Mouse (Mus musculus) CH12.LX (cell line): ENCODE results near the gene Cdh22. TPM values are rescaled to one million over a fixed set of nuclear protein-coding genes. Genes with fewer than 3 reads are reported as not detected.

Source experiments
- DNase-seq: peaks from one replicate; pipeline ENCODE4 v3.0.0-alpha.2; 2013; ENCODE audit errors: extremely low read depth
- H3K27ac ChIP-seq: 2 replicates; pipeline ENCODE4 v1.5.1; 2012; ENCODE audit warnings: low read depth, mild to moderate bottlenecking, control low read depth, moderate library complexity; ENCODE audit not compliant: insufficient read depth
- H3K27me3 ChIP-seq: replicated peaks from 2 replicates; pipeline ENCODE3; 2012; ENCODE audit warnings: inconsistent platforms
- H3K36me3 ChIP-seq, 2 experiments: replicated peaks in 1 of 2; 2 replicates each; pipeline versions ENCODE3 to v1.6.1; 2012; ENCODE audit warnings: inconsistent platforms in 1 of 2, low read length in 1 of 2, mild to moderate bottlenecking in 1 of 2, mixed read lengths in 1 of 2, moderate library complexity in 1 of 2; ENCODE audit not compliant: control insufficient read depth in 1 of 2, insufficient read depth in 1 of 2
- H3K4me1 ChIP-seq, 2 experiments: 2 replicates each; pipeline ENCODE4 v1.6.1; 2012; ENCODE audit warnings: inconsistent platforms in 1 of 2, moderate library complexity in 1 of 2; ENCODE audit not compliant: insufficient read depth in 2 of 2, control insufficient read depth in 1 of 2
- H3K4me2 ChIP-seq: 2 replicates; pipeline ENCODE4 v1.6.1; 2012; ENCODE audit warnings: low read depth, mild to moderate bottlenecking, control low read depth; ENCODE audit not compliant: poor library complexity, insufficient read depth, severe bottlenecking
- H3K4me3 ChIP-seq, 3 experiments: fragments of 150-350 bp in 1 of 3; sonication (generic) in 1 of 3; replicated peaks in 1 of 3; 2 replicates each; pipeline versions ENCODE3 to v1.5.1; 2011 to 2012; ENCODE audit warnings: low read depth in 2 of 3, low read length in 2 of 3, mild to moderate bottlenecking in 2 of 3, moderate library complexity in 2 of 3, control low read depth in 1 of 3, improper control_type of control experiment in 1 of 3, inconsistent platforms in 1 of 3, mixed read lengths in 1 of 3; ENCODE audit not compliant: poor library complexity in 1 of 3
- H3K79me2 ChIP-seq: replicated peaks from 2 replicates; pipeline ENCODE4 v1.6.1; 2012; ENCODE audit warnings: mild to moderate bottlenecking, moderate library complexity; ENCODE audit not compliant: control insufficient read depth, poor library complexity, insufficient read depth, severe bottlenecking; ENCODE audit errors: extremely low read depth
- H3K9ac ChIP-seq: 2 replicates; pipeline ENCODE4 v1.6.1; 2012; ENCODE audit warnings: low read depth, mild to moderate bottlenecking, control low read depth, moderate library complexity; ENCODE audit not compliant: insufficient read depth
- H3K9me3 ChIP-seq: replicated peaks from 2 replicates; pipeline ENCODE3; 2012; ENCODE audit warnings: low read length, inconsistent platforms, mixed read lengths
- BHLHE40 ChIP-seq: IDR thresholded peaks from 2 replicates; pipeline ENCODE4 v1.6.1; 2011; ENCODE audit warnings: mild to moderate bottlenecking, low read depth, low read length, improper control_type of control experiment
- CHD2 ChIP-seq: IDR thresholded peaks from 2 replicates; pipeline ENCODE4 v1.6.1; 2011; ENCODE audit warnings: low read length, improper control_type of control experiment
- CTCF ChIP-seq, 2 experiments: IDR thresholded peaks in 1 of 2; conservative IDR thresholded peaks in 1 of 2; 2 replicates each; pipeline ENCODE4 v1.5.1; 2011 to 2012; ENCODE audit warnings: low read depth in 2 of 2, low read length in 2 of 2, improper control_type of control experiment in 1 of 2, inconsistent platforms in 1 of 2, mild to moderate bottlenecking in 1 of 2, moderate library complexity in 1 of 2
- ELF1 ChIP-seq: IDR thresholded peaks from 2 replicates; pipeline ENCODE4 v1.6.1; 2014; ENCODE audit warnings: low read depth, mild to moderate bottlenecking, inconsistent platforms, low read length, improper control_type of control experiment
- EP300 ChIP-seq: IDR thresholded peaks from 2 replicates; pipeline ENCODE4 v1.6.1; 2011; ENCODE audit warnings: low read length, improper control_type of control experiment
- HCFC1 ChIP-seq: IDR thresholded peaks from 2 replicates; pipeline ENCODE4 v1.6.1; 2012; ENCODE audit warnings: low read depth, mild to moderate bottlenecking, inconsistent platforms, low read length, improper control_type of control experiment
- JUND ChIP-seq: conservative IDR thresholded peaks from 2 replicates; pipeline ENCODE4 v1.6.1; 2011; ENCODE audit warnings: low read depth, low read length, improper control_type of control experiment
- KAT2A ChIP-seq: IDR thresholded peaks from 2 replicates; pipeline ENCODE4 v1.6.1; 2012; ENCODE audit warnings: low read length, improper control_type of control experiment, inconsistent platforms; ENCODE audit not compliant: insufficient replicate concordance
- MAFK ChIP-seq: IDR thresholded peaks from 2 replicates; pipeline ENCODE4 v1.6.1; 2011; ENCODE audit warnings: low read length, improper control_type of control experiment; ENCODE audit not compliant: insufficient replicate concordance
- MAX ChIP-seq: IDR thresholded peaks from 2 replicates; pipeline ENCODE4 v1.6.1; 2011; ENCODE audit warnings: low read length, improper control_type of control experiment
- MXI1 ChIP-seq: IDR thresholded peaks from 2 replicates; pipeline ENCODE4 v1.6.1; 2011; ENCODE audit warnings: mild to moderate bottlenecking, low read depth, low read length, improper control_type of control experiment
- MYC ChIP-seq: IDR thresholded peaks from 2 replicates; pipeline ENCODE4 v1.6.1; 2011; ENCODE audit warnings: low read depth, mild to moderate bottlenecking, improper control_type of control experiment, low read length
- NRF1 ChIP-seq: IDR thresholded peaks from 2 replicates; pipeline ENCODE4 v1.6.1; 2014; ENCODE audit warnings: low read depth, mild to moderate bottlenecking, inconsistent platforms, low read length, improper control_type of control experiment, moderate library complexity
- PAX5 ChIP-seq: IDR thresholded peaks from 2 replicates; pipeline ENCODE4 v1.6.1; 2012; ENCODE audit warnings: low read length, inconsistent platforms, mixed read lengths
- POLR2AphosphoS2 ChIP-seq: IDR thresholded peaks from 2 replicates; pipeline ENCODE4 v1.6.1; 2011; ENCODE audit warnings: low read depth, low read length, improper control_type of control experiment
- RAD21 ChIP-seq: IDR thresholded peaks from 2 replicates; pipeline ENCODE4 v1.6.1; 2011; ENCODE audit warnings: low read depth, mild to moderate bottlenecking, low read length, improper control_type of control experiment, moderate library complexity
- RCOR1 ChIP-seq: conservative IDR thresholded peaks from 2 replicates; pipeline ENCODE4 v1.6.1; 2012; ENCODE audit warnings: low read depth, mild to moderate bottlenecking, inconsistent platforms, low read length, improper control_type of control experiment
- SIN3A ChIP-seq: IDR thresholded peaks from 2 replicates; pipeline ENCODE4 v1.6.1; 2012; ENCODE audit warnings: low read length, improper control_type of control experiment, inconsistent platforms
- TBP ChIP-seq: conservative IDR thresholded peaks from 2 replicates; pipeline ENCODE4 v1.6.1; 2011; ENCODE audit warnings: low read depth, low read length, improper control_type of control experiment
- USF1 ChIP-seq: IDR thresholded peaks from 2 replicates; pipeline ENCODE4 v1.6.1; 2014; ENCODE audit warnings: low read depth, mild to moderate bottlenecking, inconsistent platforms, low read length, improper control_type of control experiment
- ZKSCAN1 ChIP-seq: IDR thresholded peaks from 2 replicates; pipeline ENCODE4 v1.6.1; 2012; ENCODE audit warnings: low read depth, inconsistent platforms, low read length, improper control_type of control experiment, borderline replicate concordance
- ZMIZ1 ChIP-seq: IDR thresholded peaks from 2 replicates; pipeline ENCODE4 v1.6.1; 2012; ENCODE audit warnings: low read depth, mild to moderate bottlenecking, inconsistent platforms, low read length, improper control_type of control experiment
- dilution Hi-C: fragments of 300-500 bp; cut with MboI; formaldehyde crosslinking; loops from 2 replicates; pipeline ENCODE4 v1.14.3; 2020; ENCODE audit warnings: low sequenced_read_pairs; ENCODE audit not compliant: extremely low pct_unique_long_range_greater_than_20kb, extremely low pct_ligation_motif_present
- in situ Hi-C: fragments of 300-500 bp; cut with MboI; formaldehyde crosslinking; loops from 3 replicates; pipeline ENCODE4 v1.14.3; 2019; ENCODE audit warnings: low sequenced_read_pairs, low pct_ligation_motif_present, low pct_unique_long_range_greater_than_20kb, mixed read lengths
- polyA plus RNA-seq: library from polyadenylated mRNA; unstranded; fragments of >175 nt; gene quantifications from 2 replicates; pipeline ENCODE4 v1.2.1, GENCODE M21; 2012; ENCODE audit warnings: low read depth; ENCODE audit not compliant: insufficient read length
- total RNA-seq, 2 experiments: library from RNA; depleted of rRNA; stranded (reverse); fragments of 300-350 nt in 1 of 2; fragments of >200 nt in 1 of 2; gene quantifications; 2 replicates each; pipeline ENCODE4 v1.2.3; 2012 to 2014

The Cdh22 gene
- total and polyA plus RNA-seq, 3 experiments: 0.08 TPM; not detected in 2

GRCm38 (mm10) chr2:165191483-165191882 is 43.2 kb downstream of the Cdh22 start:
- no peak overlapping the region for H3K4me2 ChIP-seq
- H3K79me2 ChIP-seq: no peaks in the 10 kb centered on the region
- in situ Hi-C loops (no loop called here), dilution Hi-C loops (no loop called here)
- DNase-seq: no peak
- H3K4me3 ChIP-seq: no peak overlapping the region
- TF ChIP-seq ZMIZ1: no peak
- TF ChIP-seq EP300: no peak
- TF ChIP-seq NRF1: no peak
- TF ChIP-seq MAX: no peak
- no peak for TF ChIP-seq MYC
- TF ChIP-seq TBP: no peak
- no peak for TF ChIP-seq BHLHE40
- no peak for TF ChIP-seq MXI1
- TF ChIP-seq RCOR1: no peak
- TF ChIP-seq ZKSCAN1: no peak
- H3K36me3 ChIP-seq: no peaks in the 10 kb centered on the region
- no peaks in the 10 kb centered on the region for H3K9me3 ChIP-seq
- H3K27me3 ChIP-seq: peaks cover 94% of the 10 kb centered on the region
- H3K9ac ChIP-seq: no peak overlapping the region
- no peak overlapping the region for H3K27ac ChIP-seq
- no peaks in the 10 kb centered on the region for H3K4me1 ChIP-seq

GRCm38 (mm10) chr2:165189546-165189945 is 45.1 kb downstream of the Cdh22 start:
- Histone ChIP-seq H3K9me3 (no peaks in the 10 kb centered on the region), H3K27me3 (peaks cover 92% of the 10 kb centered on the region), H3K4me1 (no peaks in the 10 kb centered on the region), H3K9ac (no peak overlapping the region), H3K4me2 (no peak overlapping the region), H3K27ac (no peak overlapping the region), H3K4me3 (no peak overlapping the region), H3K36me3 (no peaks in the 10 kb centered on the region), H3K79me2 (no peaks in the 10 kb centered on the region)
- dilution Hi-C loops (no loop called here), in situ Hi-C loops (no loop called here)
- TF ChIP-seq RCOR1 (no peak), NRF1 (no peak), SIN3A (no peak), PAX5 (no peak), MXI1 (no peak), KAT2A (no peak), HCFC1 (no peak), RAD21 (no peak), POLR2AphosphoS2 (no peak), CTCF (conservative IDR thresholded peaks at IDR 0.05 in 1 of 2, IDR thresholded peaks at IDR 0.05 in 1 of 2; ENCODE audit: low read depth in 2 of 2, low read length in 2 of 2) (no peak), ELF1 (no peak), USF1 (no peak), CHD2 (no peak), JUND (no peak), MAFK (no peak)
- DNase-seq: no peak
